Mouse (Mus musculus) c-Kit-negative CD71-positive TER-119-positive erythroid progenitor cells, embryonic 14.5 days (primary cell): ENCODE measurements at regions not wholly inside any gene's neighbourhood (a gene's known extent, or its start where the extent isn't known, plus 50 kb on each side); places are given as distances from the start of the nearest gene placed in this dataset.

Source experiments
- DNase-seq: peaks from one replicate; pipeline ENCODE4 v3.0.0-alpha.2; 2013; ENCODE audit warnings: low read depth, low spot score

GRCm38 (mm10) chr4:106042456-106042855, 252.8 kb downstream of the Gm12728 start:
- DNase-seq = no peak

DNA sequence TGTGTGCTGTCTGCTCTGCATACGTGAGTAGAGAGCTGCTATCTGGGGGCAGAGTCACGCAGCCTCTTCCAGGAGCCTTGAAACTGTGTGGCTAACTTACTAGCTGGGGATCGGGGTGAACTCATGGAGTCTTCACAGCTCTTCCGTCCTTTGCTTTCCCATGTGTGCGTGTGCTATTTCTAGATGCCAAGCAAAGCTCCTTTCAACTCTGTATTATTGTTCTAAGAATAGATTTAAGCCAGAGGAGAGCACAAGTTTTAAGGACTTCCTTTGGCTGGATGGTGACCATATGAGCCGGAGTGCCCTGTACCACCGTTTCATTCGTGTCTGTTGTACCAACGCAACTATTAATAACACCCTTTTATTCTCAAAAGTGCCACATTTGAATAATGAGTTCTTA, 254.0 kb downstream of the Gm12728 start:
- DNase-seq = no peak

- DNase-seq = no peak
Observed at GRCm38 (mm10) chr4:106048053-106048452, 258.4 kb downstream of the Gm12728 start.

DNA sequence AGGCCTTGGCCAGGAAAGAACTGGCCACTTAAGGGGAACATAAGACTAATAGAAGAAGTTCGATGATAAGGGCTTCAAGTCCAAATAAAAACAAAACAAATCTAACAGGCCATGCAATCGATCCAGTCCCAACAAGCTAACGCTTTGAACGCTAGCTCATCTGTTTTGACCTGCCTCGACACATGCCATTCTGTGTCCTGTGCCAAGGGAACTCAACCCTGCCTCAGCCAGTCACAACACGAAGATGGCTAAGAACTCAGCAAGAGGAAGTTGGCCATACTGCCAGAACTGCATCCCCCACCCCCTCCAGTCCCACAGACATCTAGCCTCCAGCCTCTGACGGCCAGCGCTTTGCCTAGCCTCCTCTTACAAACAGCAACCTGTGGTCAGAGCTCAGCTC, 259.1 kb downstream of the Gm12728 start:
- no peak for DNase-seq

GRCm38 (mm10) chr4:106049880-106050279, 260.2 kb downstream of the Gm12728 start:
- no peak for DNase-seq

GRCm38 (mm10) chr4:106050297-106050696, 260.6 kb downstream of the Gm12728 start:
- DNase-seq = no peak

- DNase-seq = no peak
Observed at GRCm38 (mm10) chr4:106053496-106053895, 262.5 kb upstream of the Usp24 start.

GRCm38 (mm10) chr4:106054324-106054723, 261.7 kb upstream of the Usp24 start:
- no peak for DNase-seq

DNA sequence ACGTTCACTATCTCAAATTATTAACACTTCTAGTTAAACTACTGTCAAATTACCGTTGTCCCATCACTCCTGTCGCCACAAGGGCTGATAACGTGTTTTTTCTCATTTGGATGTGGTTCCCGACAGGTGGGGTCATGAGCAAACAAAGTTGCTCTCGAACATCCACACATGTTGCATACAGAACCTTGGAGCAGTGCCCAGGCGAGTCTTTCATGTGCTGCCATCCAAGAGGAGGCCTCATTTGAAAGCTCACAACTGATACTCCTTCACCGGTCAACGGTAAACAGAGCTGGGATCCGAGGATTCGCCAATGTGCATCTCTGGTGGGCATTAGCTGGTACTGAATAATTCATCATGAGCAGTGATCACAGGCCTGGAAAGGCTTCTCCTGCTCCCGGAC, 253.4 kb upstream of the Usp24 start:
- DNase-seq = no peak

GRCm38 (mm10) chr4:106063851-106064382, 252.1 kb upstream of the Usp24 start:
- no peak for DNase-seq

GRCm38 (mm10) chr4:106067023-106067422, 249.0 kb upstream of the Usp24 start:
- no peak for DNase-seq

DNA sequence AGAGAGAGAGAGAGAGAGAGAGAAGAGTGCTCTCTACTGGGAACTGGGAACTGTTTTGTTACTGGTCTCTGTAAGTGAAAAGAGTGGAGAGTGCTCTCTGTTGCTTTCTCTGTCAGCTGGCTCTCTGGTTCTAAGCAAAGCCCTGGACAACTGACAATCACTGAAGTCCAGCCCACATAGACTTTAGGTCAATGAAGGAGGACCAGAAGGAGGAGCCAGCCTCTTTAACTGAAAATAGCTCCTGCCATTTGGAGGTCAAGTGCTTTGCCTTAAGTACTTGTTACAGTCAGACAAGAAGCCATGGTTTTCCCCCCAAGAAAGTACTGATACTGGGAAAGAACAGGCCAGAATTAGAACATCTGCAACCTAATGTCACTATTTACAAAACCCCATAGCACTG, 232.5 kb upstream of the Usp24 start:
- no peak for DNase-seq

- no peak for DNase-seq
Observed at GRCm38 (mm10) chr4:106091927-106092675, 223.9 kb upstream of the Usp24 start.

DNA sequence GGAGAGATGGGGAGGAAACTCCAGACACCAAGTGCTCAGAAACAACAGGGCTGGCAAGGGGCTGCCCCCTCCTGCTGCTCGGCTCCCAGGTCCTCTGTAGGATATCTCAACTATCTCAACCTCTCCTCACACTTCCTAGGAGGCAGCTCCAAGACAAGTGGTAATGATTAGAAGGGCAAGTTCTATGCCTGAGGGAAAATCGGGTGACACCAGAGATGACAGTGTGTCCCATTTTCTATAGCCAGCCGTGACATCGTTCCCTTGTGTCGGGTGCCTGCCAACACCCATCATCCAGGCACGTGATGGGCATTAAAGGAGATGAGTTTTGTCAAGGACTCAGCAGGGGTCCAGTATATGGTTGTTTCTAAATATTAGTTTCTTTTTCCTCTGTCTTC, 223.3 kb upstream of the Usp24 start:
- DNase-seq = no peak

GRCm38 (mm10) chr4:106093252-106093651, 222.8 kb upstream of the Usp24 start:
- DNase-seq = no peak

- no peak for DNase-seq
Observed at GRCm38 (mm10) chr4:106094882-106095556, 221.0 kb upstream of the Usp24 start.

GRCm38 (mm10) chr4:106096130-106096529, 219.9 kb upstream of the Usp24 start:
- DNase-seq = no peak

GRCm38 (mm10) chr4:106097846-106098245, 218.2 kb upstream of the Usp24 start:
- no peak for DNase-seq

DNA sequence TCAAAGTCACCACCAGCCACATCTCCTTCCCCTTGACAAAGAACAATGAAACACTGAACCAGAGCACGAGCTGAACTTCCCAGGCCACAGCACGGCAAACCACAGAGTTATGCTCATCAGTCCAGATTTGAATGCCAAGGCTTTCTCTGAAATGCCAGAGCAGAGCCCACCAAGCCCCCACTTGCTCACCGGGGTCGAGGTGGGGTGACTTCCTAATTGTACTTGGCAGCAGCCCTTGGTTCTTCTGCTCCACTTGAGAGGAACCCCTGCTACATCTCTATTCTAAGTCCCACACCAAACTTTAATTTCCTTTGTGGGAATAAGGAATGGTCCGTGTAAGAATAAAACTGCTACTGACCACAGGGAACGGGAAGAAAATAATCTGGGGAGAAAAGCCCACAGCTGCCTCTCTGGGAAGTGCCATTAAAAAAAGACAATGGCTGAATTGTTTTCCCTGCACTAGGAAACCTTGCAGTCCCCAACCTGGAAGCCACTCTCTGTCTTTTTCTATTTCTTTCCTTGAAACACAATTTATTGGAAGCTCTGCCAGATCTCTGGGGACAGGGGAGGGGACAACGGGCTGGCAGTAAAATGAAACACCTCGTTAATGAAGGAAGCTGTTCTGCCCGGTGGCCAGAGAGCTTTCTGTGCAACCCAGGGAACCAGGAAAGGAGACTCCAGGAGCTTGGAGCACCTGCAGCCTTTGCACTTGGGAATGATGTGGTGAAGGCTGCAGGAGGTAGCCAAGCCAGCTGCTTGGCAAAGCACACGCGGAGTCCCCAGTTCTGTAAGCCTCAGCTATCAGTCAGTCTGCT, 215.6 kb upstream of the Usp24 start:
- no peak for DNase-seq

- DNase-seq = no peak
Observed at GRCm38 (mm10) chr4:106101904-106102303, 214.1 kb upstream of the Usp24 start.

DNA sequence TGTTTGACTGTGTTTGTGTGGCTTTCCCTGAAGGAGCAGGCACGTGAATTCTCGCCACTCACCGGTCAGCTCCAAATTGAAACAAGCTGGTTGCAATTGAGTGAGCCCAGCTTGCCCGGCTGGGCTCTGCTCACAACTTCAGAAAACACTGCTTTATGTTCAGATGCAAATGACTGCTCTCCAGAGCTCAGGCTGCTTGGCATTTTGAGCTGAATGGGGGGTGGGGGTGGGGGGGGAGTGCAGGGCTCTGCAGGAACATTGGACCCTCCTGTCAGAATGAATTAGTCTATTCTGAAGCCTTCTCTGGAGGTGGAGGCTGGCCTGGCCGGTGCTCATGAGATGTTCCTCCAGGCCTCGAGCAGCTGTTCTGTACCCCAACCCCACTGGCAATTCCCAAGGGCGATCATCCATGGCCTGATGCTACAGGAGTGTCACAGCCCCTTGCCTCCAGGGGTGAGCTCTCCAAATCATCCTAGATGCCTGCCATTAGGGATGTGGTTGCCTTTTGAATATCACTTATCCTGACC, 213.5 kb upstream of the Usp24 start:
- DNase-seq = no peak
